Mouse (Mus musculus) spleen, postnatal 36 days (tissue): ENCODE data around the gene Tmem35b.
"Not testable (repeated sequence)": the region's sequence is repeated elsewhere in the genome, so short reads cannot be mapped to it uniquely, and the experiment has no call there.

ENCODE experiments used
- DNase-seq, 2 experiments: peaks; one replicate each; pipeline ENCODE4 v3.0.0; 2022; ENCODE audit warnings: low spot score in 2 of 2, mixed read lengths in 1 of 2

Tmem35b gene

DNA sequence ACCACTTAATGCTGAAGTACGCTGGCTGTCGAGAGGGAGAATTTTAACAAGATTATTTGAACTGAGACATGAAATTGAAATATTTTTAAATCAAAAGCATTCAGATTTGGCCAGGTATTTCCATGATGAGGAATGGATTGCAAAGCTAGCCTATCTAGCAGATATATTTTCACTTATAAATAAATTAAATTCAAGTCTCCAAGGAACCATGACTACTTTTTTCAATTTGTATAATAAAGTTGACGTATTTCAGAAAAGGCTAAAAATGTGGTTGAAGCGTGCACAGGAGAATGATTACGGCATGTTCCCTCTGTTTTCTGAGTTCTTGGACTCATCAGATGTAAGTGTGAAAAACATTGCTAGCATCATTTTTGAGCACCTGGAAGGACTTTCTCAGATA lies at the start of gene Tmem35b:
TSS of gene Tmem35b (plus strand) at position 301 of the 400 bp plus-strand sequence.
- no peak for DNase-seq

DNA sequence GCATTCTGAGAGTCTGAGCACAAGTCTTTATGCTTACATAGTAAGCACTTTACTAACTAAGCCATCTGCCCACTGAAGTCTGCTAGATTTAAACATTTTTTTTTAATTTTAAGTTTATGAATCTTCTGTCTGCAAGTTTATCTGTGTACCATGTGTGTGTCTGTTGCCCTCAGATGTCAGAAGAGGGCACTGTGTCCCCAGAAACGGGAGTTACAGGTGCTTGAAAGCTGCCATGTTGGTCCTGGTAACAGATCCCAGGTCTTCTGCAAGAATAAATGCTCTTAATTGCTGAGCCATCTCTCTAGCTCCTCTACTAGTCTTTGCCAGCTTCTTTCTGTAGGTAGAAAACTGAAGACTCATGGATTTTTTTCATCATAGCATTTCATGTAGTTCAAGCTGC lies 48.6 kb upstream of the Tmem35b start:
- no peak for DNase-seq

DNA sequence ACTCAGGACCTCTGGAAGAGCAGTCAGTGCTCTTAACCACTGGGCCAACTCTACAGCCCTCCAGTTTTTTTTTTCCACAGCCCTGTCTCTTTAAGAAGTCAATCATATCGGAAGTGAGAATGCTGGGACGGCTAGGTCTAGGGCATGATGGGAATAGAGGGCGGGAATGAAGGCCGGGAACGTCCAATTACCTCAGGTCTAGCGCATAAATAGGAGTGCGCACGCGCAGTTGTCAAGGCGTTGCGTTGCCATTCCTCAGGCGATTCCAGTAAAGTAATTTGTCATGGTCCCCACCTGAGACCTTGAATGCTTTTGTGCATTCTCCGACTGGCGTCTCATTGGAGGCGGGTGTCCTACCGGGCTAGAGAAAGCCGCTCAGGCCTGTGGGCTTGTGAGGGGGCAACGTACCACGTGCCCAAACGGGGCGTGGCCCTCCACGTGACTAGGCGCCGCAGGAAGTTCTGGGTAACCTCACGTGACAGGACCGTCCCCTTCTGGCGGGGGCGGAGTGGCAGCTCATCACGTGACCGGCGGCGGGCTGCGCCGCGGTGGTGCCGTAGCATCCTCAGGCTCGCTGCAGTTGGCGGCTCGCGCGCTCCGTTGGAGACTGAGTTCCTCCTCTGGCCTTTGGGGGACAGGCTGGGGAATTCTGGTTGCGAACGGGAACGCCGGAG lies 46.5 kb upstream of the Tmem35b start, which contains the start of gene Zmym6:
TSS of gene Zmym6 (plus strand) at position 509 of the 674 bp plus-strand sequence.
- peak; percentile 93 to 94 for DNase-seq

DNA sequence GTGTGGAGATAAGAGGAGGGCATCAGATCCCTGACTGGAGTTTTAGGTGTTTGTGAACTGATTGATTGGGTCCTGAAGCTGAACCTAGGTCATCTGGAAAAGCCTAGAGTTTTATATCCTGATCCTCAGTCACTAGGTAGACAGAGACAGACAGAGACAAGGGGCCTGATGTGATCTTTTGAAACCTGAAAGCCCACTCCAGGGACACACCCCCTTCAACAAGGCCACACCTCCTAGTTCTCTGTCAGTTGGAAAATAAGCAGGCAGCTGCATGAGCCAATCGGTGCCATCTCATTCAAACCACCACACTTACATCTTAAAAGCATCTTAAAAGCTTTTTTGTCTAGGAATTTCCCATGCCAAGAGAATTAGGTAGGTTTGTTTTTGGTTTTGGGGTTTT lies 42.7 kb upstream of the Tmem35b start:
- DNase-seq, result no peak

DNA sequence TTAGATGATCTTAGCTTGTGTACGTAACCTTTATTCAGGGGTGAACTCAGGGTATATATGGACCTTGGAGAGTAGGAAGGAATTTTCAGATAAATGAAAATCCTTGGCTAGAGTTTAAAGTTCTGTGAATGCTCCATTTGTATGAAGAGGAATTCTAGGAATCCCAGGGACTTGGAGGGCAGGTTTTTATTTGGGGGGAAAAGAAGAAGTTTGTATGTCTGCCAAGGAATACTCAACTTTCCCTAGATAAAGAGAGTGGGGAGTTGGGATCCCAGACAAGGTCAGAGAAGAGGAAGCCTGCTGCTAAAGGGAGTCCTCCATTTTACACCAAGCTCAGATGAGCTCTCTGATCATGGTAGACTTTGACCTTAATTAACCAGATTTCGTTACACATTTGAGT lies 40.4 kb upstream of the Tmem35b start:
- no peak for DNase-seq

DNA sequence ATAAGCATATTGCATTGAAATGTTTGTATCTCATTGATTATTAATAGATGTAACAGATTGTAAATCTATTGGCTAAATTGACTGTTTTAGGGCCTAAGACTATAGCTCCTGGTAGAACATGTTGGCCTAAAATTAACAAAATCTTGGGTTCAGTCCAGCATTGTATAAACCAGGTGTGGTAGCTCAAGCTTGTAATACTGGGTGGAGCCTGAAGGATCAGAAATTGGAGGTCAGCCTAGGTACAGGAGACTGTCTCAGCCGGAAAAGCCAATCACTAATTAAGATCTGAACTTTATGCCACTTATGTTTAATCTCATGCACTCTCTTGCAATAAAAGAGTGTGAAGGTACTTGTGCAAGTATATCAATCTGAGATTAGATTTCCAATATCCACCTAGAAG lies 37.7 kb upstream of the Tmem35b start:
- DNase-seq, result no peak

DNA sequence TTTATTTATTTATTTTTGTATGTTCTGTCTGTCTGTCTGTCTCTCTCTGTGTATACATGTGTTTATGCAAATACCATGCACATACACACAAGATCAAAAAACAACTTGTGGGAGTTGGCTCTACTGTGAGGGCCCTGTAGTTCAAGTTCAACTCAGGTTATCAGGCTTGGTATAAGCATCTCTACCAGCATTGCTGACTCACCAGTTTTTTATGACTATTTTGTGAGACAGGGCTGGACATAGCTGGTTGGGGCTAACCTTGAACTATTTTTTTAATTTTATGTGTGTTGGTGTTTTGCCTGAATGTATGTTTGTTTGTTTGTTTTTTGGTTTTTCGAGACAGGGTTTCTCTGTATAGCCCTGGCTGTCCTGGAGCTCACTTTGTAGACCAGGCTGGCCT lies 32.3 kb upstream of the Tmem35b start:
- DNase-seq, result no peak

DNA sequence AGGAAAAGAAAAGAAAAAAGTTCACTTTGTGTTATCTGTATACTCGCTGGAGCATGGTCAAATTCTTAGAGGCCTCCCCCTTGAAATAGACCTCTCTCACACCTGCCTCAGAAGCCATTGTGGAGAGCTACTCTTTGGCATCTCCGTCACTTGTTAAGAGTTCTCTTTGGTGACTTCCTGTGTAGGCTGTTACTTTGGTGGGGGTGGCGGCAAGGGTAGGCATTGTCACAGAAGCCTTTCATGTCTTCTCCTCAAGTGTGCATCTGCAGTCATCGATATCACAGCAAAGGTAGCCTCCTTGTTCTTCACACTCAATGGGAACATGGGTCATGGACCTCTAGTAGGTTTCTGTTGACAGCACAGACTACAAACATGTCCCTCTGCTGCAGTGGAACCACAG lies 28.4 kb upstream of the Tmem35b start:
- DNase-seq, result no peak

DNA sequence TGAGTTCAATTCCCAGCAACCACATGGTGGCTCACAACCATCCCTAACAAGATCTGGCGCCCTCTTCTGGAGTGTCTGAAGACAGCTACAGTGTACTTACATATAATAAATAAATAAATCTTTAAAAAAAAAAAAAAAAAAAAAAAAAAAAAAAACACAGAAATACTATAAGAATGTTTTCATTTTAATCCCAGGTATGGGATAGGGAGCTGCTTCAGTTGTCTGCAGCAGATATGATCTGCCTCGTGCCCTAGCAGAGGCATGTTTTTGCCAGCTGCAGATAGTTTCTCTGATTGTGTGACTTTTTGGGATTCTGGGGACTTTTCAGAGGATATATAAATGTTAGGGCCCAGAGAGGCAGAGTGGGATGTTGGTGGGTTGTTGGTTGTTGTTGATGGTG lies 23.9 kb upstream of the Tmem35b start:
- DNase-seq, result not testable (repeated sequence)

DNA sequence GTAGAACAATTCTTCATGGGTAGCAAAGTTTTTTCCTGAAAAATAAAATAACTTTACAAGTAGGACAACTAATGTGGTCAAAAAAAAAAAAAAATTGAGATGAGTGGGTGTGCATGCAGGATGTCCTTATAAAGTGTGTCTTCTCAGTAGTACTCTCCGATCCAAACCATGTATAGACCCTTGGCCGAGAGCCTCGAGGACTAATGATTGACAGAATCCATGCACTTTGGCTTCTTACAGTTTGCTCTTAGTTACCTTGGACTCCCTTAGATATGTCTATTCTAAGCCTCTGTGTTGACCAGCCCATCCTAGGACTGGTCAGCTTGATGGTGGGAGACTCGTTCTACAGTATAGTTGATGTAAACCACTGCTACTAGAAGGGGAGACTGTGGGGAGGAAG lies 15.9 kb upstream of the Tmem35b start:
- no peak for DNase-seq

DNA sequence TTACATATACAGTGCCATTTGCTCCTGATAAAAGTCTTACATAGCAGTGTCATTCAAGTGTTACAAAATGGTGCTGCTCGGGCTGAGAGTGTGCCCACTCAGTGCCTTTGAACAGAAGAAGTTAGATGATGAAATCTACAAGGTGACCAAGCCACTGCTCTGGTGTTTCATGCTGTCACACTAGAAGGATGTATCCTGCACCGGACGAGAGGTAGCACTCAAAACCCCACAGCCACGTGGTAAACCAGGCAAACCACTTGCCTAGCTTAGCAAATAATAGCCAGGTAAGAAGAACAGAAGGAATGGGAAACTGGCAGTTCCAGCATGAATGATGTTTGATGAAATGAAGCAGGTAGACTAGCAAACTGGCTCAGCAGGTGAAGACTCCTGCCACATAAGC lies 12.9 kb upstream of the Tmem35b start:
- no peak for DNase-seq

DNA sequence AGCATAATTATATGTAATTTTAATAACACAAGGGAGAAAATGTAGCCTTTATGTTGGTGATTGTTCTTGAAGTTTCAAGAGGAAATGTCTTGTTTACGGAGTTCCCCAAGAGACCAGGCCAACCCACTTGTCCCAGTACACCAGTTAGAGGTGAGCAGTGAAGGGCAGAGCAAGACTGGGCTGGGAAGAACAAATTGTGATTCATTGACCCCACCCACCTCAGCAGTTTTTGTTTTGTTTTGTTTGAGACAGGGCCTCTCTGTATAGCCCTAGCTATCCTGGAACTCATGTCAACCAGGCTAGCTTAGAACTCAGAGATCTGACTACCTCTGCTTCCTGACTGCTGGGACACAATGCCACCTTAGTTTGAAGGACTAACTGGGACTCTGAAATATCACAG lies 840 bp downstream of the Tmem35b start:
- DNase-seq, result no peak

DNA sequence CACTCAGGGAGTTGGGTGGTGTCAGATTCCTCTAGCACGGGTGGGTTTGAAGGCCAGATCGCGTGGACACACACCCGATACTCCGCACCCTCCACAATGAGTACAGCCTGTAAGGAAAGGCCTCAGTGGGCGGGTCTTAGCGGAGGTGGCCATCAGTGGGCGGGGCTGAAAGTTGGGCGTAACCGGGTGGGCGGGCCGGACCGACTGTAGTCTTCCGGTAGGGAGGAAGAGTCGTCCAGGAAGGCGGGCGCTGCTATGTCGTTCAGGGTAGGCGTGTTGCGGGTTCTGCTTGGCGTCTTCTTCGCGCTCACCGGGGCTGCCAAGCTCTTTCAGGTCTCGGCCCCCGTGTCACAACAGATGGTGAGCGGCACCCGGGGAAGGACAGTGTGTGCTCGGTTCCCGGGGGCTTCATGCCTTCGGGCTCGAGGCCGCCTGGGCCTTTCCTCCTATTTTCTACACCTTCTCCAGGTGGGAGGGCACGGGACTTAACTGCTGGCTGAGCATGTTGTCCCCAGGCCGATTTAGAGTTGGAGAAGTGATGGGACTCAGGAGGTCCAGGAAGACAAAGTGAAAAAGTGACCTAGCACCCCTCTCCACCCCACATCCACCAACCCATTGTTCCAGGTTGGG lies 2.5 kb downstream of the Tmem35b start:
- peak; percentile 87 to 88 for DNase-seq

DNA sequence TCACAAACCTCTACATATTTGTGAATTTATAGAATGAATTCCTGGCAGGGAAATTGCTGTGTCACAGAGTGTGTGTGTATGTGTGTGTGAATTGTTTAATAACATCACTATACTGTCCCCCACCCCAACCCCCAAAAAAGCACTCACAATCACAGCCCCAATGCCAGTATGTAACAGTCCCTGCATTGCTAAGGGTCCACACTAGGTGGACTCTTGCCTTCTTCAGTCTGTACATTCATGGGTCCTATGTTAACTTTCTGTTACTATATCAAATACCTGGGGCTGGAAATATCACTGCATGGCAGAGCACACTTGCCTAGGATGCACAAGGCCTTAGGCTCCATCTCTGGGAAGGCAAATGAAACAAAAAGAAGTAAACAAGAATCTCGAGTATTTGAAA lies 11.2 kb downstream of the Tmem35b start:
- no peak for DNase-seq

DNA sequence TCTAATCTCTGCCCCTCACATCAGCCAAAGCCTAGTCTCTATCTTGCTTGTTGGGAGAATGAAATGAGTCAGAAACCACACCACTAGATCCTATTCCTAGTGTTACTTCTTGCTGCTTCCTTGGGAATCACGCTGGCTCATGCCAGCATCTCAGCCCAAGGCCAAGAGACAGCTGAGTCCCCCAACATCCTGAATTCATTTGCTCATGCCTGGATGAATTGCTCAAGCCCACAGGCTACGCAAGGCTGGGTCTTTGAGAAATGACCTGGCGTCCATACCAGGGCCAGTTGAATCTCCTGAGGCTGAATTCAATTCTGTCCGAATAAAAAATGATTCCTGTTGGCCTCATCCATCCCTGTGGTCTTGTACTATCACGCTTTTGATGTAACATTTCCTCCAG lies 14.1 kb downstream of the Tmem35b start:
- DNase-seq, result no peak

DNA sequence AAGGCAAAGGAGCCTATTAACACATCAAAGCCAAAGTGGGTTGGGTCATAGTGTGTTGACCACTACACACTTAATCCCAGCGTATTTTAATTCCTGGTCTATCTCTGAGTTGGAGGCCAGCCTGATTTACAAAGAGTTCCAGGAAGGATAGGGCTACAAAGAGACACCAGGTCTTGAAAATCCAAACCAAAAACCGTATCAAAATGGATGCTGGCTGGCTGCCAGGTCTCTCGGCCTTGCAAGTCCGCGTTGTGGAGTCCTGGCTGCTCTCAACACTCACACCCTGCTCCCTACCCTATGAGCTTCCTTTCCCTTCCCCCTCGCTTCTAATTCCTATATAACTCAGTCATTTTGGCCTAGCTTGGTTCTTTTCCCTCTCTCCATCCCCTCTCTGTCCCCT lies 15.0 kb downstream of the Tmem35b start:
- no peak for DNase-seq

DNA sequence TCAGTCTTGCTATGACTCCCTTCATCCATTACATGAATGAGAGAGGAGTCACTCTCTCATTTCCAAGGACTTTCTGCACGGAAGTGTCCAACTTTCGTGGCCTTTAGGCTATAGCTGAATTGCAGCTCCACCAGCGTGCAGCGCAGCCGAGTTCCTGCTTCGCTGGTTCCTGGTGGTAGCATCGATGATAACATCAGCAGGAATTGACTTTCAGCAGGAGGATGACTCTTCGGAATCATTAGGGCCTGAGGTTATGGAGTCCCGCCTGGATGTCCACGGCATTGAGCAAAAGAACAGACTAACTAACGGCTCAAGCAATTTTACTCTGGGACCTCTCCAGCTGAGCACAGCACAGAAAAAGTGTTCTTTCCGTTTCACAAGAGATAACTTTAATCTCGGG lies 26.5 kb downstream of the Tmem35b start:
- DNase-seq, result no peak

DNA sequence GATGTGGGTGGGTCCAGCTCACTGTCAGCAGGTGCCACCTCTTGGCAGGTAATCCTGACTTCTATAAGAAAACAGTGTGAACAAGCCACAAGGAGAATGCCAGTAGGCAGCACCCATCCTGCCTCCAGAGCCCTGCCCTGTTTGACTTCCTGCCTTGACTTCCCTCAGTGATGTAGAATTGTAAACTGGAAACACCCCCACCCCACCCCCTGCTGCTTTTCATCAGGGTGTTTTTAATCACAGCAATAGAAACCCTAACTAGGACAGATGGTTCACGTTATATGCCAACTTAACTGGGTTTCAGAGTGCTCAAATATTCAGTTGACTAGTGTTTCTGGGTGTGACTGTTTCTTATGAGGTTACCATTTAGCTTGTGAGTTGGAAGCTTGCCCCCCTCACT lies 29.9 kb downstream of the Tmem35b start:
- DNase-seq, result no peak

DNA sequence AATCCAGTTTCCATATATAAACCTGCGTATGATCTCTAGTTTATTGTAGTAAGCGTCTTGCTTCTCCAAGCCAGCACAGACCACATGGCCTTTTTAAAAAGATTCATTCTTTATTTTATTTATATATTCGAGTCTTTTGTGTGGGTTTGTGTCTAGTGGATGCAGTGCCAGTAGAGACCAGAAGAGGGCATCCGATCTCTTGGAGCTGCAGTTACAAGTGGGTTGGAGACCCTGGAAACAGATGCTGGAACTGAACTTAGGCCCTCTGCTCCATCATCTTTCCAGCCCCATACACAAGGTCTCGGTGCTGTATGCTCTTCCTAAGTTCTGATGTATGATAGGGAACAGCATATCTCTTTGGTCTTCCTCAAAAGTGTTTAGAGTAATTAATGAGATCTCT lies 32.3 kb downstream of the Tmem35b start:
- DNase-seq, result no peak

DNA sequence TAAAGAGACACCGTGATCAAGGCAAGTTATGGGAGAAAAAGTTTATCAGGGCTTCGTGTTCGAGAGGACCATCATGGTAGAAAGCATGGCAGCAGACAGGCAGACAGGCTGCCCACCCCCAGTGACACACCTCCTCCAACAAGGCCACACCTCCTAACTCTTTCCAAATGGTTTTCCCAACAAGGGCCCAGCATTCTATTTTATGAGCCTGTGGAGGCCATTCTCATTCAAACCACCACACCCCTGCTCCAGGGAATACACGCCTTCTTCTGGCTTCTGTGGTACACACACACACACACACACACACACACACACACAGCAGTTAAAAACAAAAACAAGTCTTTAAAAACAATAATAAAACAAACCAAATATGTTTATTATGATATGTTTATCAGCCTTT lies 34.3 kb downstream of the Tmem35b start:
- no peak for DNase-seq

DNA sequence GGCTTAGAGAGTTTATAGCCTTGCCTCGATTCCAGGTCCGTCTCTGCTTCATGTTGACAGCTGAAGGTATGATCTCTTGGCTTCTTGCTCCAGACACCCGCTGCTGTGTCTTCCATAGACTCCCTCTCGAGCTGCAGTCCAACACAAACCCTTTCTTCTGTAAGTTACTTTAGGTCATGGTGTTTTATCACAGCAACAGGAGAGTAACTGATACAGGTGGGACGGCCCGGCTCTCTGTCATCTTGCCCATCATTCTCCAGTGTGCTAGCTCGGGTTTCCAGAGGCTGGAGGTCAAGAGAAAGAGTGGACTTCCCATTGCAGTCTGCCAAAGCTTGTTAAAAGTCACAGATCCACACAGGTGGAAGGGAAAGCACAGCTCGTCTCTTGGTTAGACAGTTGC lies 40.4 kb downstream of the Tmem35b start:
- DNase-seq, result no peak

DNA sequence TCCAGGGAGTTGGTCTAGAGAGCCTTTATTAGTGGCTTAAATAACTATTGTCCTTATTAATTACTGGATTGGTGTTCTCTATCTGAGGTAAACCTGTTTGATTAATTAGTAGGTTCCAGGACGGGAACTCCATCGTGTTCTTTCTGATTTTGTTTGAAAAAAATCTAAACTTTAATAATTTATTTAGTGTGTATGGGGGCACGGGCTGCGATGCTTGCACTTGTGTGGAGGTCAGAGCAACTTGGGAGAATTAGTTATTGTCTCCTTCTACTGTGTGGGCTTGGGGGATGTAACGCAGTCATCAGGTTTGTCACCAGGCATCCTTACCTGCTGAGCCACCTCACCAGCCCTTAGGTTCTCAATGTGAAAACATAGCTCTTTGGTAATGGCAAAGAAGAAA lies 43.6 kb downstream of the Tmem35b start:
- DNase-seq, result no peak

DNA sequence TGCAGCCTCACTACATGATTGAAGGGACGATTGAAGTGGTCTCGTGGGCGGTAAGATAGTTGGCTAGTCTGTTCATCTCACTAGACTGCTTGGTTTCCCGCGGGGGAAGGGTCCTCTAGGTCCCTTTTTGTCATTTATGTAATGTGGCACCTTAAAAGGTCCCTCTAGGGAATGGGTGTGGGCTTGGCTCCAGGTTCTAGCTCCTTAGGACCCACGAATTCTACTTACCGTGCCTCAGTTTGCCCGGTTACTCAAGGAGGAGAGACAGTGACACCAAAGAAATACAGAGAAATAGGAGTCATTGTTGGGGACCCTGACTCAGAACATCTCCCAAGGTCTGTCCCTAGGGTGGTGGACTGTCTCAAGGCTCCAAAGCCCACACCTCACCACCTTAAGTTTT lies 44.2 kb downstream of the Tmem35b start:
- no peak for DNase-seq
